Mouse (Mus musculus) C2C12 (cell line): Measurements from ENCODE around the gene Rbm47.
A peak's percentile ranks its signal among the peaks of the same experiment; 100 is the strongest.

Experiments used
- CTCF ChIP-seq: IDR thresholded peaks from one replicate; pipeline ENCODE4 v1.5.1; 2011; ENCODE audit not compliant: control insufficient read depth, insufficient read depth, insufficient read length
- FOSL1 ChIP-seq: IDR thresholded peaks from one replicate; pipeline ENCODE4 v1.8.0; 2011; ENCODE audit warnings: mild to moderate bottlenecking, low read length; ENCODE audit not compliant: poor library complexity, insufficient read depth, severe bottlenecking
- MYOG ChIP-seq: IDR thresholded peaks from one replicate; pipeline ENCODE4 v1.6.1; 2011; ENCODE audit not compliant: control insufficient read depth, insufficient read length; ENCODE audit errors: extremely low read depth
- USF1 ChIP-seq: IDR thresholded peaks from one replicate; pipeline ENCODE4 v1.6.1; 2011; ENCODE audit warnings: low read depth, mild to moderate bottlenecking, control low read depth, moderate library complexity

DNA sequence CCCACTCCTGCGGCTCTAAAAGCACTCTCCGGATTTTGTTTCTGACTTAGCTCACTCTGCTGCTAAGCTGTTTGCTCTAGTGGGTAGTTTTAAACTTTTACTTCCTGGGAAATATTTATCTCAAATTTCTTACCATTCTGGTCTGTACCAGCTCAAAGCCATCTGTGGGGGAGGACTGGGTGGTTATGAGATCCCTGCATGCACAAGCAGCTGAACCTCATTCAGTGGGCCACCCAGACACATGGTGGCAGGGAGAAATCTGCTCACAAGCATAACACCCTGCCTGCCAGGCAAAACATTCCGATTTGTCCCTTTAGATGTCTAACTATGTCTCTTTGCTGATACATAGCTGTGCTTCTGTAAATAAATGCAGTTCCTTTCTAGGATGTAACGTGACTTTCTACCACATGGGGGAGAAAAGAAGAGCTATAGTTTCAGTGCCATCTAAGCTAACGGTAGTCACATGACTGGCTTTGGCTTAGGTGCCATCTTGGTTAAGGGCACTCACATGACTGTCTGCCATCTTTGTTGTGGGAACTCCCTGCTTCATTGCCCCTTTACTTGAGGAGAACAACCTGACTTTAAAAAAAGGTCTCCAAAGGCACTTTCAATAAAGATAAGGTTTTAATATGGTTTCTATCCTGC is 36.7 kb upstream of the Rbm47 start:
- TF ChIP-seq FOSL1 (no peak), MYOG (no peak), USF1 (peak; percentile 93), CTCF (no peak)
